Mouse (Mus musculus) liver, embryonic 11.5 days (tissue): ENCODE results near the gene Sdhb. TPM values are rescaled to one million over a fixed set of nuclear protein-coding genes. Genes with fewer than 3 reads are reported as not detected.

Experiments used
- ATAC-seq: fragments of 200-750 bp; cut with Nextera tagmentation; replicated peaks from 2 replicates; pipeline ENCODE4 v1.8.0; 2017; ENCODE audit warnings: moderate number of reproducible peaks, mild to moderate bottlenecking, moderate TSS enrichment, moderate library complexity; ENCODE audit not compliant: low FRiP score
- DNase-seq: peaks from one replicate; pipeline ENCODE4 v3.0.0-alpha.2; 2017; ENCODE audit warnings: low spot score
- H3K27ac ChIP-seq: fragments of 300-500 bp; sonication (generic); 2 replicates; pipeline ENCODE4 v1.5.1; 2014; ENCODE audit warnings: mild to moderate bottlenecking, low read depth, low read length, control low read depth
- H3K27me3 ChIP-seq: fragments of 300-500 bp; sonication (generic); replicated peaks from 2 replicates; pipeline ENCODE4 v1.6.1; 2014; ENCODE audit warnings: low read length, mixed read lengths; ENCODE audit not compliant: control insufficient read depth, insufficient read depth
- H3K36me3 ChIP-seq: fragments of 300-500 bp; sonication (generic); 2 replicates; pipeline ENCODE4 v1.6.1; 2014; ENCODE audit warnings: mild to moderate bottlenecking, low read length, moderate library complexity, mixed read lengths; ENCODE audit not compliant: control insufficient read depth, insufficient read depth
- H3K4me1 ChIP-seq: fragments of 300-500 bp; sonication (generic); replicated peaks from 2 replicates; pipeline ENCODE4 v1.6.1; 2014; ENCODE audit warnings: low read length, mixed read lengths; ENCODE audit not compliant: control insufficient read depth, insufficient read depth
- H3K4me2 ChIP-seq: fragments of 300-500 bp; sonication (generic); 2 replicates; pipeline ENCODE4 v1.6.1; 2014; ENCODE audit warnings: mild to moderate bottlenecking, control low read depth, moderate library complexity
- H3K4me3 ChIP-seq: fragments of 300-500 bp; sonication (generic); 2 replicates; pipeline ENCODE4 v1.5.1; 2014; ENCODE audit warnings: low read depth, low read length, control low read depth
- H3K9ac ChIP-seq: fragments of 300-500 bp; sonication (generic); 2 replicates; pipeline ENCODE4 v1.6.1; 2014; ENCODE audit warnings: low read depth, low read length, control low read depth
- H3K9me3 ChIP-seq: fragments of 300-500 bp; sonication (generic); 2 replicates; pipeline ENCODE4 v1.6.1; 2016; ENCODE audit warnings: low read length, inconsistent platforms, mixed read lengths; ENCODE audit not compliant: control insufficient read depth
- WGBS: fragments of 180-500 bp; shearing (Covaris S2); extraction: QIAGEN DNeasy Blood & Tissue Kit; methylation state at CpG from one replicate; pipeline ENCODE4 v1.1.7; 2014; 5-methylcytosine and 5-hydroxymethylcytosine counted together
- polyA plus RNA-seq: library from polyadenylated mRNA; unstranded; fragments of >200 nt; fragmentation: Nextera tagmentation; extraction: Ambion mirVana; gene quantifications from 2 replicates; pipeline ENCODE4 v1.2.1, GENCODE M21; 2014

Sdhb gene
- polyA plus RNA-seq, 1 experiment from 2014 or later = 339 TPM

- H3K9me3 ChIP-seq = no peaks in the 10 kb centered on the region
- H3K36me3 ChIP-seq = peaks cover 2% of the 10 kb centered on the region; the same call in 1 of the 2 replicates
- H3K4me1 ChIP-seq = peaks cover 7% of the 10 kb centered on the region
- no peak overlapping the region for H3K27ac ChIP-seq
- no peak overlapping the region for H3K4me2 ChIP-seq
- no peak for ATAC-seq
- peaks cover 15% of the 10 kb centered on the region for H3K27me3 ChIP-seq
- H3K9ac ChIP-seq = no peak overlapping the region
- H3K4me3 ChIP-seq = no peak overlapping the region
- no peak for DNase-seq
- 87% methylated on average over 11 of the region's 11 CpGs for WGBS
These were observed 53.9 kb downstream of the Sdhb start for GRCm38 (mm10) chr4:141014856-141015255.

GRCm38 (mm10) chr4:141015356-141015755, 54.4 kb downstream of the Sdhb start:
- Histone ChIP-seq H3K27me3 (peaks cover 11% of the 10 kb centered on the region), H3K9ac (no peak overlapping the region), H3K4me2 (no peak overlapping the region), H3K36me3 (peaks cover 2% of the 10 kb centered on the region; the same call in 1 of the 2 replicates), H3K4me1 (0 out of 2 replicates have a peak, but pooled peaks cover 3% of the 10 kb centered on the region), H3K4me3 (no peak overlapping the region), H3K9me3 (no peaks in the 10 kb centered on the region), H3K27ac (no peak overlapping the region)
- ATAC-seq (no peak), DNase-seq (no peak)
- WGBS = 66% methylated on average over 7 of the region's 7 CpGs

- no peak overlapping the region for H3K27ac ChIP-seq
- no peak for ATAC-seq
- H3K4me2 ChIP-seq = no peak overlapping the region
- no peak overlapping the region for H3K9ac ChIP-seq
- 75% methylated on average over 9 of the region's 9 CpGs for WGBS
- H3K4me3 ChIP-seq = no peak overlapping the region
- H3K9me3 ChIP-seq = no peaks in the 10 kb centered on the region
- peaks cover 5% of the 10 kb centered on the region for H3K27me3 ChIP-seq
- DNase-seq = no peak
- peaks cover 5% of the 10 kb centered on the region for H3K4me1 ChIP-seq
- peaks cover 2% of the 10 kb centered on the region; the same call in 1 of the 2 replicates for H3K36me3 ChIP-seq
These were observed 55.3 kb downstream of the Sdhb start for GRCm38 (mm10) chr4:141016311-141016710.

- Histone ChIP-seq H3K4me1 (peaks cover 6% of the 10 kb centered on the region), H3K27me3 (no peaks in the 10 kb centered on the region; the same call in 1 of the 2 replicates), H3K4me2 (no peak overlapping the region), H3K9ac (no peak overlapping the region), H3K4me3 (no peak overlapping the region), H3K27ac (no peak overlapping the region), H3K36me3 (peaks cover 2% of the 10 kb centered on the region; the same call in 1 of the 2 replicates), H3K9me3 (no peaks in the 10 kb centered on the region)
- no peak for DNase-seq
- 81% methylated on average over 29 of the region's 29 CpGs for WGBS
- no peak for ATAC-seq
These were observed 56.8 kb downstream of the Sdhb start for GRCm38 (mm10) chr4:141017657-141018436.

- 88% methylated on average over 17 of the region's 17 CpGs for WGBS
- Histone ChIP-seq H3K27ac (peak overlapping the region; percentile 74; the same call in 1 of the 2 replicates), H3K4me2 (no peak overlapping the region)
These were observed 59.2 kb downstream of the Sdhb start for GRCm38 (mm10) chr4:141020220-141020619.

GRCm38 (mm10) chr4:141020811-141021613, 60.0 kb downstream of the Sdhb start:
- peak; percentile 26; the same call in 1 of the 2 replicates for ATAC-seq
- peak overlapping the region; percentile 74; the same call in 1 of the 2 replicates for H3K27ac ChIP-seq
- no peaks in the 10 kb centered on the region for H3K27me3 ChIP-seq
- H3K36me3 ChIP-seq = peaks cover 4% of the 10 kb centered on the region; the same call in 1 of the 2 replicates
- 64% methylated on average over 14 of the region's 14 CpGs for WGBS
- no peak overlapping the region for H3K4me3 ChIP-seq
- H3K4me2 ChIP-seq = no peak overlapping the region
- H3K9me3 ChIP-seq = no peaks in the 10 kb centered on the region
- no peak overlapping the region for H3K9ac ChIP-seq
- peak; percentile 56 for DNase-seq
- peaks cover 6% of the 10 kb centered on the region for H3K4me1 ChIP-seq

More at GRCm38 (mm10) chr4:141020220-141020619, 59.2 kb downstream of the Sdhb start:
- no peak overlapping the region for H3K4me3 ChIP-seq
- no peak overlapping the region for H3K9ac ChIP-seq
- H3K27me3 ChIP-seq = no peaks in the 10 kb centered on the region
- DNase-seq = no peak
- peaks cover 4% of the 10 kb centered on the region; the same call in 1 of the 2 replicates for H3K36me3 ChIP-seq
- ATAC-seq = no peak
- peaks cover 6% of the 10 kb centered on the region for H3K4me1 ChIP-seq
- H3K9me3 ChIP-seq = no peaks in the 10 kb centered on the region

GRCm38 (mm10) chr4:141021614-141021929, 60.6 kb downstream of the Sdhb start:
- H3K27ac ChIP-seq = peak overlapping the region; percentile 74; the same call in 1 of the 2 replicates
- WGBS = 89% methylated on average over 11 of the region's 11 CpGs
- DNase-seq (no peak), ATAC-seq (no peak)
- H3K36me3 ChIP-seq = peaks cover 4% of the 10 kb centered on the region; the same call in 1 of the 2 replicates
- no peaks in the 10 kb centered on the region for H3K27me3 ChIP-seq
- no peak overlapping the region for H3K4me2 ChIP-seq
- no peaks in the 10 kb centered on the region for H3K9me3 ChIP-seq
- H3K4me1 ChIP-seq = peaks cover 6% of the 10 kb centered on the region
- H3K9ac ChIP-seq = no peak overlapping the region
- no peak overlapping the region for H3K4me3 ChIP-seq

GRCm38 (mm10) chr4:141024052-141024451, 63.0 kb downstream of the Sdhb start:
- ATAC-seq (no peak), DNase-seq (no peak)
- H3K9me3 ChIP-seq = no peaks in the 10 kb centered on the region
- peaks cover 6% of the 10 kb centered on the region for H3K4me1 ChIP-seq
- H3K4me3 ChIP-seq = no peak overlapping the region
- H3K4me2 ChIP-seq = no peak overlapping the region
- H3K27ac ChIP-seq = no peak overlapping the region
- no peak overlapping the region for H3K9ac ChIP-seq
- WGBS = 73% methylated on average over 9 of the region's 9 CpGs
- H3K36me3 ChIP-seq = peaks cover 4% of the 10 kb centered on the region; the same call in 1 of the 2 replicates
- no peaks in the 10 kb centered on the region for H3K27me3 ChIP-seq
